Mouse (Mus musculus): ENCODE results near the gene Disc1. TPM values are rescaled to one million over a fixed set of nuclear protein-coding genes. Genes with fewer than 3 reads are reported as not detected.
A peak's percentile ranks its signal among the peaks of the same experiment; 100 is the strongest.

The Disc1 gene
- total RNA-seq, 2 experiments from 2014 or later: 4.3 to 4.6 TPM

DNA sequence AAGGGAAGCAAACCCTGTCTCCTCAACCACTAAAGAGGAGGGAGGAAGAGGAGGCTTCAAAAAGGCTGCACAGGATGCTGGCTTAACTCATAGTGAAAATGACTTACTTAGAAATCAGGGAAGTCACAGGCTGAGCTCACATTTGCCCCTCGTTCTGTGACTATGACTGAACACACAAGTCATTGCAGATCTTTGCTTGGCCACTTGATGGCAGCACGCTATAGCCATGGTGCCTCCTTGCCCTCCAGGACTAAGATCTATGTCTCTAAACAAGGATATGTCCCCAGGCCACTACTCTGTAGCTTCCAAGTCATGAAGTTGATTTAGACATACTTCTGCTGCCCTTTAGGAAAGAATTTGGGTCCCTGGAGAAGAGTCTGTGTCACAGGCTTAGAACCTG is 62.6 kb downstream of the Disc1 start:
- peak in 1 of 2 experiments; percentile 74 for DNase-seq (ENCODE audit: low spot score in 2 of 2)

DNA sequence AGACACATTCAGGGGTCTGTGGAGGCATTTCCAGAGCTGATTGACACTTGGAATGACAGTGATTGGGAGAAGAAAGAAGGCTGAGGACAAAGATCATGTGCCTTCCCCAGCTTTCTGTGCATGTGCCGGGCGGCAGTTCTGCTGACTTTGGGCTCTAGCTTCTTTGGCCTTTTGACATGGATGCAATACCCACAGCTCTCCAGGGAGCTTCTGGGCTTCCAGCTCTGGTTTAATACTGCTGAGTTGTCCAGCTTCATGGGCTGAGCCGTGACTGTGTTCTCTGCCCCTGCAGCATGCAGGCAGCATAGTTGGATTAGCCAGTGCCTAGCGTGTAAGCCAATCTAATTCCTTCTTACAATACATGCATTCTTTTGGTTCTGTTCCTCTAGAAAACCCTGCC is 72.5 kb downstream of the Disc1 start:
- DNase-seq (ENCODE audit: low spot score in 2 of 2): no peak

DNA sequence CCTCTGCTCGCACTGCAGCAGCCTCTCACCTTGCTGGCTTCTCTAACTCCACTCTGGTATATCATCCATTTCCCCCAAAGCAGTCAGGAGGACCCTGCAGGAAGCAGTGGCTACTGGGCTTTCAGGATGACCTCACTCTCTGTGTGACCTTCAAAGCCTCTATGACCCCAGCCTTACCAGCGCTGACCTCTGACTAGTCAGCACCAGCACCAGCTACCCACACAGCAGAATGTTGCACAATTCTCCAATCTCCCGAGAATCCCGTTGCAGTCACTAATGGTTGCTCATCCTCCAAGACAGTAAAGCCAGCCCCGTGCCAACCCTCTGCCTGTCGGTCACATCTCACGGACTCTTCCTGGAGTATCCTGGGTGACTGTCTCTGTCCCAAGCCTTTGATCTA is 73.6 kb downstream of the Disc1 start:
- DNase-seq (ENCODE audit: low spot score in 2 of 2): no peak

DNA sequence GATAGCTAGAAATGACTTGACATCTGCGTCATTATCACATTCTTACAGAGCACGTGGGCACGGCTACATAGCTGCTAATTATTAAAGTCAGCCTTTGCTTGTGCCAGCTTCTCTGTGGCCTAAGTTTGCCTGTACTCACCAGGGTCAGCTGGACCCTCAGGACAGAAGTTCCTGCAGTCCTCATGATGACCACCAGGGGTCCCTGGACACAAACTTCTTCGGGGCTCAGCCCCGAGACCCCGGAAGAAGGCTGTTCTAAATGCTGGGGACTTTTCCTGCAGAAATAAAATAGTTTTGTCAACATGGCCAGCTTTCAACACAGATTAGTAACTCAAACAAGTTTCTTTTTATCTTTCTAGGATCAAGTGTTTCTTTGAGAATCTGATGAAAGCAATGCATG is 74.3 kb downstream of the Disc1 start:
- no peak for DNase-seq (ENCODE audit: low spot score in 2 of 2)

- peak; percentile 31 to 49 for DNase-seq (ENCODE audit: low spot score in 2 of 2)
Measured at GRCm38 (mm10) chr8:125130835-125131234, 76.8 kb downstream of the Disc1 start.

DNA sequence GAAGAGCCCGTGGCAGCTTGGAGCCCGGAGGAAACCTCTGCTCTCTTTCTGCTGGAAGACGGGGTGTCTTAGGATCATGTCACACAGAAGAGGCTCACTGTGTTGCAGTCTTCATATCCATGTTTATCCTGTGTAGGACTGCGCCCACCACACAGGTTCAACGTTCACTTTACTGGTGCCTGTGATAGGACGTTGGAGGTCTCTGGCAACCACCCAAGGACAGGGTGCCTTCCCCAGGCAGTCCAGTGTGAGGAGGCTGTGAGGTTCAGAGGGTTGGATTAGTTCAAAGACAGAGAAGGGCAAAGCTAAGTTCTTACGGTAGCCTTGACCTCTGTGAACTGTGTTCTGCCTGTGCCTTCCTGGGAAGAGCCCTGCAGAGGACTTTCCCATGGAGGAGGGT is 77.3 kb downstream of the Disc1 start:
- no peak for DNase-seq (ENCODE audit: low spot score in 2 of 2)

GRCm38 (mm10) chr8:125133685-125134114 is 79.7 kb downstream of the Disc1 start:
- DNase-seq (ENCODE audit: low spot score in 2 of 2): peak; percentile 85 to 93

DNA sequence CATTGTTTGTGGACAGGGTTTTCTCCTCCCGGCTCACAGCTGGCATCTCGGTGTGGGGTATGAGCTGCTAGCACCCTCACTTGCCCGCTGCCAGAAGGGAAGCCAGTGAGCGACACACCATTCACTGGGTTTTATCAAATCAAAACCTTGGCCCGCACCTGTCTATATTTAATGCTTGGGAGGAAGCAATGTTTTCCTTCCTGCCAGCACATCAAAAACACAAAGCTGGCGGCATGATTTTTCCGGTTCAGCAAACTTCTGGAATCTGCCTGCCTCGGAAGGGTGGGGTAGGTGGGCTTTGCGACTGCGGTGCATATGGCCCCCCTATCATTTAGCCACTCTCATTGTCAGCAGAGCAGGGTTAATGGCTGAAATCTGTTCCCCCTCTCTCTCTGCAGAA is 80.9 kb downstream of the Disc1 start:
- DNase-seq (ENCODE audit: low spot score in 2 of 2): no peak

GRCm38 (mm10) chr8:125139689-125140150 is 85.7 kb downstream of the Disc1 start:
- no peak for DNase-seq (ENCODE audit: low spot score in 2 of 2)

- no peak for DNase-seq (ENCODE audit: low spot score in 2 of 2)
Measured at GRCm38 (mm10) chr8:125140965-125141364, 87.0 kb downstream of the Disc1 start.

GRCm38 (mm10) chr8:125156863-125157640 is 103.1 kb downstream of the Disc1 start:
- no peak for DNase-seq (ENCODE audit: low spot score in 2 of 2)

GRCm38 (mm10) chr8:125157641-125158005 is 103.6 kb downstream of the Disc1 start:
- DNase-seq (ENCODE audit: low spot score in 2 of 2): no peak

DNA sequence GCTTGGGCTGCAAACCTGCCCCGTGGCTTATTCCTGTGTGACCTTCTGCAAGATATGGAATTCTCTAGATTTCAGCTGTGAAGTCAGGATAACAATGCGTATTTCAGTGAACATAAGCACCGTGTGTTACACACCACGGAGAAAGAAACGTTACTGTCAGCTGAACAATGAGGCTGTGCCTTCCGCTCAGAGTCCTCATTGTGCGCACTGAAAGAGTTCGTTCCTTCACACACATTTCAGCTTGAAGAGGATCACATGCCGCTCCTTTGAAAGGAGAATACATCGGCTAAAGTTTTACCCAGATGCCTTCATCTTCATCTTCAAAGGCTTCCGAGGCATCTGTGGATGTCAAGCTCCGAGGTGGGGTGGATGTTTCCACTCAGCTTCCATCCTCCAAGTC is 105.4 kb downstream of the Disc1 start:
- no peak for DNase-seq (ENCODE audit: low spot score in 2 of 2)

- no peak for DNase-seq (ENCODE audit: low spot score in 2 of 2)
Measured at GRCm38 (mm10) chr8:125163491-125163890, 109.5 kb downstream of the Disc1 start.

- no peak for DNase-seq (ENCODE audit: low spot score in 2 of 2)
Measured at GRCm38 (mm10) chr8:125163906-125164305, 109.9 kb downstream of the Disc1 start.

DNA sequence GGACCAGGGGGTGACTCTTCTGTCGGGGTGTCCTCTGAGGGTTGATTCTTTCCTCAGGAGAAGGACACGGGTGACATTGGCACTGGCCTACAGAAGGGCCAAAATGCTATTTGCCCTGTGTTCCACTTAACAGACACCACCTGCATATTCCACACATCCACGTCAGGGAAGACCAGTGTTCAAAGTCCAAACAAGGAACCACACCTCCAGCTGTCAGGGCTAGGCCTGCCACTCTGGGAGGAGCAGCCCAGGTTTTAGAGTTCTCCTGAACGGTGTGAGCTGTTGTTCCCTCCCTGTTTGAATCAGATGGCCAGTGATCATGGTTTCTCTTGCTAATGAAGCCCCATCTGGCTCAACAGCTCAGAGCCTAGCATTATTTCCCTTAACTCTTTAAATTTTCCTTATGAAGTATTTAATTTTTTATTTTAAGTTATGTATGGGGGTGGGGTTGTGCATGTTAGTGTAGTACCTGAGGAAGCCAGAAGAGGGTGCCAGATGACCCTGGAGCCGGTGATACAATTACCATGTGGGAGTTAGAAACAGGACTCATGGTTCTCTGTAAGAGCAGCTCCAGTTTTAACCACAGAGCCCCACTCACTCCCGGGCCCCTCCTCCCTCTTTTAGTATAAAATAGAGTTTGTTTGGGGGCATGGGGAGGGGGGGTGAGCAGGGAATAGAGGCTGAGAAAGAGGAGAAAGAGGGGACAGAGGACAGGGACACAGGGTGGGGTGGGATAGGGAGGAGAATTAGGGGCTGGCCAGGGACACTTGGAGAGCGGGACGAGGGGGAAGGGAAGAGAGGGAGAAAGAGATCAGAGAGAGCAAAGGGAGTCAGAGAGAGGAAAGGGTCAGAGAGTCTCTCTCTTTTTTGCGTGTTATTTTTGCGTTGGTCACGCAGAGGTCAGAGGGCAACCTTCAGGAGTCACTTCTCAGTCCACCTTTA is 111.8 kb downstream of the Disc1 start:
- peak in 1 of 2 experiments; percentile 78 for DNase-seq (ENCODE audit: low spot score in 2 of 2)

DNA sequence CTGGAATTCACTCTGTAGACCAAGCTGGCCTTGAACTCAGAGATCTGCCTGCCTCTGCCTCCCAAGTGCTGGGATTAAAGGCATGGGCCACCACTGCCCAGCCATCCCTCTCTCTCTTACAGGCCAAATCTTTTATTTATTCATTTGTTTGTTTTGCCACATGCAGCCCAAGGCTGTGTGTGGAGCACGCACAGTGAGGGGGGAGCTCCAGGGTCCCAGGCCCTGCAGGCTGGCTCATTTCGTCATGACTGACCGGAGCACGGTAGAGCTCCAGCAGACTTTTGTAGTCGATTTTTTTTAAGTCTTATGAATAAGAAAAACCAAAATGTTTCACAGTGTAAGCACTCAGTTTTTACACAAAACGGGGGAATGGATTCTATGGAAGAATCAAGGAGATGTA is 112.5 kb downstream of the Disc1 start:
- no peak for DNase-seq (ENCODE audit: low spot score in 2 of 2)

- DNase-seq (ENCODE audit: low spot score in 2 of 2): no peak
Measured at GRCm38 (mm10) chr8:125166988-125167387, 113.0 kb downstream of the Disc1 start.

- no peak for DNase-seq (ENCODE audit: low spot score in 2 of 2)
Measured at GRCm38 (mm10) chr8:125169628-125170027, 115.6 kb downstream of the Disc1 start.

DNA sequence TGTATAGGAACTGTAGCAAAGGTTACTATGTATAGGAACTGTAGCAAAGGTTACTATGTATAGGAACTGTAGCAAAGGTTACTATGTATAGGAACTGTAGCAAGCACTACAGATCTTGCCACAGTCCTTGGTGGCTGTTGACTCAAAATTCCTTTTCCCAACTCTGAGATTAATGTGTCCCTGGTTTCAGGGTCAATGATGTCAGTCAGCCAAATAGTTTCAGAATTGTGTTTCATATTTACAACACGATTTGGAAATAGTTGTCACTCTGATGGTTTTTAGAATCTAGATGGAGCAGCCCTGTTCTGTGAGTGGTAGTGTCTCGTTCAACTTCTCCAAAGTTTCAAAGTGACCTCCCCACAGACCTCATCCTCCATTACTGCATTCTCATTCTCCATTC is 117.5 kb downstream of the Disc1 start:
- no peak for DNase-seq (ENCODE audit: low spot score in 2 of 2)

GRCm38 (mm10) chr8:125174237-125174636 is 120.2 kb downstream of the Disc1 start:
- no peak for DNase-seq (ENCODE audit: low spot score in 2 of 2)

DNA sequence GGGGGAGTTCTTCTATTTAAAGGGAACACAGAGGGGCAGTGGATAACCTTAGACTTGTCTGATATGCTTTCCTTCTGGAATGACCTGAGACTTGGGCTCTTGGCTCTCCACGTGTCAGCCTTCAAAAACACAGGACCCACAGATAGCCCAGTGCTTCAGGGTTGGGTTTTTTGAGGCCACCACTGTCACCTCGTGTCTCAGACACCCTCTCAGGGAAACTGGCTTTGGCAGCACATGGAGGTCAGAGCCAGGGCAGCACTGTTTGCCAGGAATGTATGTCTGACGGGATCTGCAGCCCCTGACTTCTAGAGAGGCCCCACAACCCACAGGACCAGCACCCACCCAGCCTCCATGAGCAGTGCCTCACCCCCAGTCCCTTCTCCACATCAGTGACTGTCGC is 120.9 kb downstream of the Disc1 start:
- DNase-seq (ENCODE audit: low spot score in 2 of 2): no peak
